Mouse (Mus musculus) heart, embryonic 14.5 days (tissue): ENCODE measurements around the gene Prpf18. TPM values are rescaled to one million over a fixed set of nuclear protein-coding genes. Genes with fewer than 3 reads are reported as not detected.
A peak's percentile ranks its signal among the peaks of the same experiment; 100 is the strongest.

ENCODE experiments used
- ATAC-seq: fragments of 200-750 bp; cut with Nextera tagmentation; 2 replicates; pipeline ENCODE4 v1.8.0; 2017; ENCODE audit warnings: low read depth, moderate TSS enrichment; ENCODE audit not compliant: insufficient number of reproducible peaks, insufficient read depth, low FRiP score
- H3K27ac ChIP-seq, 2 experiments: fragments of 200-500 bp in 1 of 2; fragments of 300-500 bp in 1 of 2; sonication (generic) in 1 of 2; replicated peaks in 1 of 2; 2 replicates each; pipeline ENCODE4 v1.5.1; 2012 to 2014; ENCODE audit warnings: low read depth in 2 of 2, low read length in 2 of 2, control low read depth in 1 of 2, mild to moderate bottlenecking in 1 of 2, mixed read lengths in 1 of 2; ENCODE audit not compliant: control insufficient read depth in 1 of 2, insufficient read depth in 1 of 2
- H3K27me3 ChIP-seq: fragments of 300-500 bp; sonication (generic); 2 replicates; pipeline ENCODE4 v1.6.1; 2014; ENCODE audit warnings: mild to moderate bottlenecking, low read length, control low read depth; ENCODE audit not compliant: control insufficient read depth, insufficient read depth
- H3K36me3 ChIP-seq: fragments of 300-500 bp; sonication (generic); 2 replicates; pipeline ENCODE4 v1.6.1; 2014; ENCODE audit warnings: mild to moderate bottlenecking, control low read depth, low read length, mixed read lengths; ENCODE audit not compliant: control insufficient read depth, insufficient read depth
- H3K4me1 ChIP-seq, 2 experiments: fragments of 200-500 bp in 1 of 2; fragments of 300-500 bp in 1 of 2; sonication (generic) in 1 of 2; 2 replicates each; pipeline ENCODE4 v1.6.1; 2012 to 2014; ENCODE audit warnings: low read length in 2 of 2, control low read depth in 1 of 2, mixed read lengths in 1 of 2; ENCODE audit not compliant: control insufficient read depth in 2 of 2, insufficient read depth in 2 of 2
- H3K4me2 ChIP-seq: fragments of 300-500 bp; sonication (generic); 2 replicates; pipeline ENCODE4 v1.6.1; 2014; ENCODE audit warnings: mild to moderate bottlenecking, low read length
- H3K4me3 ChIP-seq, 2 experiments: fragments of 200-500 bp in 1 of 2; fragments of 300-500 bp in 1 of 2; sonication (generic) in 1 of 2; 2 replicates each; pipeline ENCODE4 v1.5.1; 2012 to 2014; ENCODE audit warnings: low read length in 2 of 2, mild to moderate bottlenecking in 2 of 2, control low read depth in 1 of 2, low read depth in 1 of 2, moderate library complexity in 1 of 2; ENCODE audit not compliant: control insufficient read depth in 1 of 2, insufficient read depth in 1 of 2
- H3K9ac ChIP-seq: fragments of 300-500 bp; sonication (generic); 2 replicates; pipeline ENCODE4 v1.6.1; 2014; ENCODE audit warnings: mild to moderate bottlenecking, low read length
- H3K9me3 ChIP-seq: fragments of 300-500 bp; sonication (generic); 2 replicates; pipeline ENCODE4 v1.6.1; 2016; ENCODE audit warnings: low read length, control low read depth; ENCODE audit not compliant: control insufficient read depth
- WGBS: fragments of 180-500 bp; shearing (Covaris S2); extraction: QIAGEN DNeasy Blood & Tissue Kit; methylation state at CpG from one replicate; pipeline ENCODE4 v1.1.7; 2014; 5-methylcytosine and 5-hydroxymethylcytosine counted together
- polyA plus RNA-seq: library from polyadenylated mRNA; unstranded; fragments of >200 nt; fragmentation: Nextera tagmentation; extraction: Ambion mirVana; gene quantifications from 2 replicates; pipeline ENCODE4 v1.2.1, GENCODE M21; 2014

Gene Prpf18
- 27.7 and 27.8 TPM in 2 replicates for polyA plus RNA-seq

GRCm38 (mm10) chr2:4651500-4652285 is at the start of gene Prpf18:
Gene Prpf18 (minus strand): TSS chr2:4652113.
- Histone ChIP-seq H3K9me3 (no peaks in the 10 kb centered on the region), H3K36me3 (peaks cover 11% of the 10 kb centered on the region), H3K4me3 (peak within 1 kb of the TSS; percentile 86 to 96), H3K27me3 (no peaks in the 10 kb centered on the region), H3K9ac (peak within 1 kb of the TSS; percentile 95), H3K4me1 (peaks cover 0 to 10% of the 10 kb centered on the region in 2 experiments; a peak in 3 of 4 replicates), H3K4me2 (peak within 1 kb of the TSS; percentile 82), H3K27ac (peak within 1 kb of the TSS; percentile 70 to 71; a peak in 3 of 4 replicates)
- ATAC-seq = peak; percentile 72
- 2% methylated on average over 40 of the region's 40 CpGs for WGBS

- H3K27me3 ChIP-seq = no peaks in the 10 kb centered on the region
- no peak overlapping the region for H3K9ac ChIP-seq
- H3K36me3 ChIP-seq = no peaks in the 10 kb centered on the region
- H3K27ac ChIP-seq = no peak overlapping the region
- ATAC-seq = no peak
- no peaks in the 10 kb centered on the region for H3K4me1 ChIP-seq
- no peak overlapping the region for H3K4me3 ChIP-seq
- no peaks in the 10 kb centered on the region for H3K9me3 ChIP-seq
- H3K4me2 ChIP-seq = no peak overlapping the region
- WGBS = 73% methylated on average over 3 of the region's 3 CpGs
Measured at GRCm38 (mm10) chr2:4679886-4680285, 28.0 kb upstream of the Prpf18 start.

- ATAC-seq = no peak
Measured at GRCm38 (mm10) chr2:4671636-4672035, 19.7 kb upstream of the Prpf18 start.

GRCm38 (mm10) chr2:4669701-4670100 is 17.8 kb upstream of the Prpf18 start:
- 85% methylated on average over 8 of the region's 8 CpGs for WGBS
- H3K4me2 ChIP-seq = no peak overlapping the region
- H3K27ac ChIP-seq = no peak overlapping the region
- H3K27me3 ChIP-seq = no peaks in the 10 kb centered on the region
- H3K4me3 ChIP-seq = no peak overlapping the region
- H3K36me3 ChIP-seq = no peaks in the 10 kb centered on the region
- no peaks in the 10 kb centered on the region for H3K4me1 ChIP-seq
- H3K9me3 ChIP-seq = no peaks in the 10 kb centered on the region
- no peak for ATAC-seq
- no peak overlapping the region for H3K9ac ChIP-seq

More at GRCm38 (mm10) chr2:4671636-4672035, 19.7 kb upstream of the Prpf18 start:
- no peaks in the 10 kb centered on the region for H3K27me3 ChIP-seq
- H3K9me3 ChIP-seq = no peaks in the 10 kb centered on the region
- H3K27ac ChIP-seq = no peak overlapping the region
- no peaks in the 10 kb centered on the region for H3K4me1 ChIP-seq
- no peak overlapping the region for H3K4me2 ChIP-seq
- no peak overlapping the region for H3K4me3 ChIP-seq
- H3K9ac ChIP-seq = no peak overlapping the region
- no peaks in the 10 kb centered on the region for H3K36me3 ChIP-seq
- 82% methylated on average over 8 of the region's 8 CpGs for WGBS

GRCm38 (mm10) chr2:4668626-4669025 is 16.7 kb upstream of the Prpf18 start:
- no peak for ATAC-seq
- 60% methylated on average over 2 of the region's 2 CpGs for WGBS
- H3K4me3 ChIP-seq = no peak overlapping the region

GRCm38 (mm10) chr2:4660677-4661076 is 8.8 kb upstream of the Prpf18 start:
- no peaks in the 10 kb centered on the region for H3K4me1 ChIP-seq
- H3K36me3 ChIP-seq = no peaks in the 10 kb centered on the region
- no peak overlapping the region for H3K9ac ChIP-seq
- no peak overlapping the region for H3K4me2 ChIP-seq
- ATAC-seq = no peak
- WGBS = 75% methylated on average over 2 of the region's 2 CpGs
- no peak overlapping the region for H3K27ac ChIP-seq
- H3K9me3 ChIP-seq = no peaks in the 10 kb centered on the region
- H3K27me3 ChIP-seq = no peaks in the 10 kb centered on the region
- no peak overlapping the region for H3K4me3 ChIP-seq

More at GRCm38 (mm10) chr2:4668626-4669025, 16.7 kb upstream of the Prpf18 start:
- no peak overlapping the region for H3K4me2 ChIP-seq
- no peaks in the 10 kb centered on the region for H3K9me3 ChIP-seq
- no peaks in the 10 kb centered on the region for H3K4me1 ChIP-seq
- no peaks in the 10 kb centered on the region for H3K27me3 ChIP-seq
- no peaks in the 10 kb centered on the region for H3K36me3 ChIP-seq
- H3K27ac ChIP-seq = no peak overlapping the region
- H3K9ac ChIP-seq = no peak overlapping the region

- Histone ChIP-seq H3K4me2 (no peak overlapping the region; the same call in 1 of the 2 replicates), H3K9ac (no peak overlapping the region), H3K4me3 (no peak overlapping the region), H3K36me3 (peaks cover 31% of the 10 kb centered on the region), H3K4me1 (peaks cover 0 to 10% of the 10 kb centered on the region in 2 experiments; a peak in 3 of 4 replicates), H3K9me3 (no peaks in the 10 kb centered on the region), H3K27ac (no peak overlapping the region), H3K27me3 (no peaks in the 10 kb centered on the region)
- ATAC-seq = no peak
- WGBS = 93% methylated on average over 2 of the region's 2 CpGs
Measured at GRCm38 (mm10) chr2:4649646-4650045, 2.3 kb downstream of the Prpf18 start.
